Mouse (Mus musculus) MEL (cell line): ENCODE measurements around the gene Cdc42ep5. TPM values are rescaled to one million over a fixed set of nuclear protein-coding genes. Genes with fewer than 3 reads are reported as not detected.

Experiments
- DNase-seq: peaks from one replicate; pipeline ENCODE4 v3.0.0; 2011; ENCODE audit warnings: low read depth, low spot score
- H3K27ac ChIP-seq: 2 replicates; pipeline ENCODE4 v1.5.1; 2012; ENCODE audit warnings: low read depth, mild to moderate bottlenecking, control low read depth, low read length, moderate library complexity; ENCODE audit not compliant: control insufficient read depth
- H3K27me3 ChIP-seq, 2 experiments: fragments of 150-350 bp in 1 of 2; sonication (generic) in 1 of 2; 2 replicates each; pipeline ENCODE4 v1.6.1; 2012; ENCODE audit warnings: low read length in 2 of 2, mild to moderate bottlenecking in 2 of 2, improper control_type of control experiment in 1 of 2, moderate library complexity in 1 of 2; ENCODE audit not compliant: insufficient read depth in 2 of 2, control insufficient read depth in 1 of 2
- H3K36me3 ChIP-seq, 2 experiments: 2 replicates each; pipeline ENCODE4 v1.6.1; 2012 to 2014; ENCODE audit warnings: low read length in 2 of 2, improper control_type of control experiment in 1 of 2, inconsistent platforms in 1 of 2, mild to moderate bottlenecking in 1 of 2; ENCODE audit not compliant: insufficient read depth in 2 of 2, control insufficient read depth in 1 of 2
- H3K4me1 ChIP-seq, 2 experiments: fragments of 150-350 bp in 1 of 2; sonication (generic) in 1 of 2; 2 replicates each; pipeline ENCODE4 v1.6.1; 2012; ENCODE audit warnings: low read length in 2 of 2, improper control_type of control experiment in 1 of 2, mild to moderate bottlenecking in 1 of 2; ENCODE audit not compliant: insufficient read depth in 2 of 2, control insufficient read depth in 1 of 2
- H3K4me3 ChIP-seq, 2 experiments: fragments of 150-350 bp in 1 of 2; sonication (generic) in 1 of 2; 2 replicates each; pipeline ENCODE4 v1.5.1; 2012; ENCODE audit warnings: low read depth in 2 of 2, low read length in 2 of 2, mild to moderate bottlenecking in 2 of 2, moderate library complexity in 2 of 2, control low read depth in 1 of 2, improper control_type of control experiment in 1 of 2; ENCODE audit not compliant: control insufficient read depth in 1 of 2, insufficient read depth in 1 of 2
- H3K79me2 ChIP-seq: 2 replicates; pipeline ENCODE4 v1.6.1; 2012; ENCODE audit warnings: mild to moderate bottlenecking, low read length, moderate library complexity; ENCODE audit not compliant: control insufficient read depth, poor library complexity, insufficient read depth
- H3K9ac ChIP-seq: 2 replicates; pipeline ENCODE4 v1.6.1; 2012; ENCODE audit warnings: low read depth, mild to moderate bottlenecking, control low read depth, low read length, moderate library complexity; ENCODE audit not compliant: control insufficient read depth, poor library complexity, severe bottlenecking
- H3K9me3 ChIP-seq: fragments of 150-350 bp; sonication (generic); replicated peaks from 2 replicates; pipeline ENCODE4 v1.6.1; 2012; ENCODE audit warnings: mild to moderate bottlenecking, low read length, improper control_type of control experiment, moderate library complexity; ENCODE audit not compliant: insufficient read depth
- BHLHE40 ChIP-seq: IDR thresholded peaks from 2 replicates; pipeline ENCODE4 v1.6.1; 2012; ENCODE audit warnings: low read depth, mild to moderate bottlenecking, inconsistent platforms, low read length, improper control_type of control experiment, borderline replicate concordance
- CTCF ChIP-seq, 3 experiments: IDR thresholded peaks in 2 of 3; conservative IDR thresholded peaks in 1 of 3; 2 replicates each; pipeline ENCODE4 v1.5.1; 2011 to 2012; ENCODE audit warnings: low read length in 3 of 3, low read depth in 2 of 3, mild to moderate bottlenecking in 2 of 3, improper control_type of control experiment in 1 of 3, inconsistent platforms in 1 of 3, mixed read lengths in 1 of 3, moderate library complexity in 1 of 3; ENCODE audit not compliant: control insufficient read depth in 1 of 3, insufficient read depth in 1 of 3, poor library complexity in 1 of 3, severe bottlenecking in 1 of 3
- ELF1 ChIP-seq: IDR thresholded peaks from 2 replicates; pipeline ENCODE4 v1.6.1; 2014; ENCODE audit warnings: low read depth, mild to moderate bottlenecking, inconsistent platforms, low read length, improper control_type of control experiment, moderate library complexity
- EP300 ChIP-seq, 2 experiments: IDR thresholded peaks; 2 replicates each; pipeline ENCODE4 v1.6.1; 2011; ENCODE audit warnings: improper control_type of control experiment in 2 of 2, low read length in 2 of 2, low read depth in 1 of 2, mild to moderate bottlenecking in 1 of 2
- GATA1 ChIP-seq: IDR thresholded peaks from 2 replicates; pipeline ENCODE4 v1.6.1; 2011; ENCODE audit warnings: low read depth, low read length, improper control_type of control experiment
- JUND ChIP-seq: IDR thresholded peaks from 2 replicates; pipeline ENCODE4 v1.6.1; 2011; ENCODE audit warnings: low read depth, mild to moderate bottlenecking, improper control_type of control experiment, low read length
- MAFK ChIP-seq: IDR thresholded peaks from 2 replicates; pipeline ENCODE4 v1.6.1; 2011; ENCODE audit warnings: low read depth, mild to moderate bottlenecking, low read length, improper control_type of control experiment, borderline replicate concordance
- MAX ChIP-seq: IDR thresholded peaks from 2 replicates; pipeline ENCODE4 v1.6.1; 2011; ENCODE audit warnings: low read length, improper control_type of control experiment
- MEF2A ChIP-seq: IDR thresholded peaks from 2 replicates; pipeline ENCODE4 v1.6.1; 2014; ENCODE audit warnings: low read depth, mild to moderate bottlenecking, inconsistent platforms, low read length, improper control_type of control experiment; ENCODE audit not compliant: poor library complexity, insufficient replicate concordance, severe bottlenecking; ENCODE audit errors: extremely low read depth
- MXI1 ChIP-seq: IDR thresholded peaks from 2 replicates; pipeline ENCODE4 v1.6.1; 2011; ENCODE audit warnings: mild to moderate bottlenecking, low read depth, low read length, improper control_type of control experiment
- MYB ChIP-seq: IDR thresholded peaks from 2 replicates; pipeline ENCODE4 v1.6.1; 2011; ENCODE audit warnings: mild to moderate bottlenecking, low read depth, low read length, improper control_type of control experiment
- MYC ChIP-seq: IDR thresholded peaks from 2 replicates; pipeline ENCODE4 v1.6.1; 2011; ENCODE audit warnings: low read depth, mild to moderate bottlenecking, low read length, improper control_type of control experiment, moderate library complexity
- NELFE ChIP-seq: IDR thresholded peaks from 2 replicates; pipeline ENCODE4 v1.6.1; 2011; ENCODE audit warnings: low read depth, low read length, improper control_type of control experiment
- NRF1 ChIP-seq: IDR thresholded peaks from 2 replicates; pipeline ENCODE4 v1.6.1; 2014; ENCODE audit warnings: low read depth, mild to moderate bottlenecking, inconsistent platforms, low read length, improper control_type of control experiment, moderate library complexity; ENCODE audit not compliant: poor library complexity, insufficient read depth, severe bottlenecking
- RAD21 ChIP-seq: IDR thresholded peaks from 2 replicates; pipeline ENCODE4 v1.6.1; 2011; ENCODE audit warnings: mild to moderate bottlenecking, low read depth, low read length, improper control_type of control experiment
- RCOR1 ChIP-seq: IDR thresholded peaks from 2 replicates; pipeline ENCODE4 v1.6.1; 2012; ENCODE audit warnings: low read depth, mild to moderate bottlenecking, inconsistent platforms, low read length, improper control_type of control experiment
- SIN3A ChIP-seq: IDR thresholded peaks from 2 replicates; pipeline ENCODE4 v1.6.1; 2012; ENCODE audit warnings: low read length, improper control_type of control experiment, inconsistent platforms
- SMC3 ChIP-seq: IDR thresholded peaks from 2 replicates; pipeline ENCODE4 v1.6.1; 2011; ENCODE audit warnings: low read depth, low read length, improper control_type of control experiment
- TAL1 ChIP-seq: IDR thresholded peaks from 2 replicates; pipeline ENCODE4 v1.6.1; 2012; ENCODE audit warnings: mild to moderate bottlenecking, inconsistent platforms, low read length, moderate library complexity, mixed read lengths
- TBP ChIP-seq: IDR thresholded peaks from 2 replicates; pipeline ENCODE4 v1.8.0; 2011; ENCODE audit warnings: low read depth, low read length, improper control_type of control experiment
- UBTF ChIP-seq: IDR thresholded peaks from 2 replicates; pipeline ENCODE4 v1.6.1; 2012; ENCODE audit warnings: low read depth, mild to moderate bottlenecking, inconsistent platforms, low read length, improper control_type of control experiment, moderate library complexity, borderline replicate concordance; ENCODE audit not compliant: insufficient read depth
- USF2 ChIP-seq, 2 experiments: IDR thresholded peaks; 2 replicates each; pipeline ENCODE4 v1.6.1; 2011 to 2012; ENCODE audit warnings: improper control_type of control experiment in 2 of 2, low read length in 2 of 2, borderline replicate concordance in 1 of 2, inconsistent platforms in 1 of 2, low read depth in 1 of 2, mild to moderate bottlenecking in 1 of 2; ENCODE audit not compliant: insufficient read depth in 1 of 2
- ZC3H11A ChIP-seq: IDR thresholded peaks from 2 replicates; pipeline ENCODE4 v1.6.1; 2012; ENCODE audit warnings: low read depth, mild to moderate bottlenecking, inconsistent platforms, low read length, improper control_type of control experiment
- ZMIZ1 ChIP-seq: IDR thresholded peaks from 2 replicates; pipeline ENCODE4 v1.6.1; 2012; ENCODE audit warnings: low read depth, mild to moderate bottlenecking, inconsistent platforms, low read length, improper control_type of control experiment, moderate library complexity
- ZNF384 ChIP-seq: IDR thresholded peaks from 2 replicates; pipeline ENCODE4 v1.6.1; 2012; ENCODE audit warnings: low read depth, mild to moderate bottlenecking, inconsistent platforms, low read length, improper control_type of control experiment
- polyA plus RNA-seq, 2 experiments: library from polyadenylated mRNA; stranded (reverse) in 1 of 2; unstranded in 1 of 2; fragments of >175 nt in 1 of 2; fragments of >200 nt in 1 of 2; gene quantifications; 2 replicates each; pipeline versions ENCODE4 v1.2.1 to v1.2.4; 2012; ENCODE audit warnings: low replicate concordance in 2 of 2, low read depth in 1 of 2; ENCODE audit not compliant: insufficient read length in 2 of 2, insufficient read depth in 1 of 2, missing spikeins in 1 of 2
- total RNA-seq: library from RNA; depleted of rRNA; stranded (reverse); fragments of 300-350 nt; gene quantifications from 2 replicates; pipeline ENCODE4 v1.2.3, GENCODE M21; 2012

The Cdc42ep5 gene
- total and polyA plus RNA-seq, 3 experiments, result 0.24 TPM; not detected in 2

DNA sequence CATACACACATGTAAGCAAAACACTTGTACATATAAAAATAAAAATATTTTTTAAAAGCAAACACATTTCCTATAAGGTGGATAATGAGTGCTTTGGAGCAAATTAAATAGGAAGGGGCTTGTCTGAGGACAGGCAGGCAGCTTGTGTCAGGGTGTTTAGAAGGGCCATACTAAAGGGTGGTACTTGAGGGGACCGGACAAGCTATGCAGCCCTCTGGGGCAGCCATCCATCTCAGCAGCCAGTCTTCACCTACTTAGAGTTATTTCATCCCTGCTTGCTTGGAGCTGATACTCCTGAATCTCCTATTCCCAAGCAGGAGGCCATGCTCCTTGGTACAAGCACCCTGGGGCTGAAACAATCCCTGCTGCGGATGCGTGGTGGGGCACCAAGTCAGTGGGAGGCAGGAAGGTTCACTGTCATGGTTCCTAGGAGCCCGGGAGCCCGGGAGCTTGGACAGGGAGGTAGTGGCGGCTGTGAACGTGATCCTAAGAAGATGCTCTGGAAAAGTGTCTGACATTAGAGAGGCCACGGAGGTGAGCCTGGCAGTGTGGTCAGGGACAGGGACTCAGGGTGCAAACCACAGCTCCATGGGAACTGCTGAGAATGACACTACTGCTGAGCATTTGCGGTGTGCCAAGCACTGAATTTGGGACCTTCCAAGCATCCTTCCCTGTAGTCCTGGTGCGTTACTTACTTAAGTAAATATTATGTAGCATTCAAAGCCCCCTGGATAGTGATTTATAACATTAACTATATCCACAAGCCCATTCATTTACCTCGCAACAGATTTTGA is 37.5 kb downstream of the Cdc42ep5 start:
- H3K9ac ChIP-seq, result no peak overlapping the region
- H3K4me1 ChIP-seq, result peaks cover 0 to 9% of the 10 kb centered on the region in 2 experiments; a peak in 1 of 4 replicates
- H3K27ac ChIP-seq, result no peak overlapping the region
- H3K36me3 ChIP-seq, result peaks cover 0 to 2% of the 10 kb centered on the region in 2 experiments; a peak in 1 of 4 replicates
- TF ChIP-seq EP300 (IDR thresholded peaks at IDR 0.05; ENCODE audit: low read depth in 1 of 2, low read length in 2 of 2), result no peak
- no peak for TF ChIP-seq SMC3
- no peak for TF ChIP-seq MAFK
- TF ChIP-seq SIN3A, result no peak
- no peak for TF ChIP-seq NRF1
- no peak for TF ChIP-seq NELFE
- TF ChIP-seq TAL1, result no peak
- no peak for TF ChIP-seq TBP
- no peak for TF ChIP-seq JUND
- no peak for TF ChIP-seq RAD21
- TF ChIP-seq GATA1, result no peak
- TF ChIP-seq CTCF (IDR thresholded peaks at IDR 0.05 in 2 of 3, conservative IDR thresholded peaks at IDR 0.05 in 1 of 3; ENCODE audit: control insufficient read depth in 1 of 3, insufficient read depth in 1 of 3, low read depth in 2 of 3, low read length in 3 of 3, poor library complexity in 1 of 3, severe bottlenecking in 1 of 3), result no peak
- TF ChIP-seq MAX, result no peak
- TF ChIP-seq ZMIZ1, result no peak
- TF ChIP-seq USF2 (IDR thresholded peaks at IDR 0.05; ENCODE audit: borderline replicate concordance in 1 of 2, insufficient read depth in 1 of 2, low read depth in 1 of 2, low read length in 2 of 2), result no peak
- no peak for TF ChIP-seq MXI1
- no peak for TF ChIP-seq ELF1
- TF ChIP-seq MYB, result no peak
- H3K9me3 ChIP-seq, result no peaks in the 10 kb centered on the region
- no peak for DNase-seq
- no peaks in the 10 kb centered on the region for H3K27me3 ChIP-seq
- no peak overlapping the region for H3K4me3 ChIP-seq
- H3K79me2 ChIP-seq, result no peaks in the 10 kb centered on the region

- Histone ChIP-seq H3K4me3 (no peak overlapping the region), H3K9me3 (no peaks in the 10 kb centered on the region), H3K79me2 (no peaks in the 10 kb centered on the region)
- TF ChIP-seq BHLHE40, result no peak
- TF ChIP-seq NELFE, result no peak
- TF ChIP-seq RCOR1, result no peak
- TF ChIP-seq MXI1, result no peak
- TF ChIP-seq MEF2A, result no peak
- TF ChIP-seq MYB, result no peak
- TF ChIP-seq MYC, result no peak
- TF ChIP-seq ZNF384, result no peak
- TF ChIP-seq UBTF, result no peak
- no peak for TF ChIP-seq RAD21
- TF ChIP-seq ZC3H11A, result no peak
- TF ChIP-seq, all 39 proteins: peak for 0
- DNase-seq, result no peak
- Histone ChIP-seq H3K36me3 (no peaks in the 10 kb centered on the region), H3K4me1 (peaks cover 0 to 6% of the 10 kb centered on the region in 2 experiments; a peak in 1 of 4 replicates), H3K27me3 (peaks cover 0 to 1% of the 10 kb centered on the region in 2 experiments; a peak in 1 of 4 replicates), H3K27ac (no peak overlapping the region), H3K9ac (no peak overlapping the region)
Measured at GRCm38 (mm10) chr7:4125306-4125705, 39.4 kb downstream of the Cdc42ep5 start.
